Mouse (Mus musculus) lung, adult 2 months (tissue): ENCODE results near the gene Uroc1. TPM values are rescaled to one million over a fixed set of nuclear protein-coding genes. Genes with fewer than 3 reads are reported as not detected.

Experiments used
- DNase-seq: peaks from one replicate; pipeline ENCODE4 v3.0.0; 2022
- H3K4me1 ChIP-seq: fragments of 200-500 bp; 2 replicates; pipeline ENCODE4 v1.6.1; 2011; ENCODE audit warnings: low read length; ENCODE audit not compliant: control insufficient read depth, insufficient read depth
- H3K4me3 ChIP-seq: fragments of 200-500 bp; replicated peaks from 2 replicates; pipeline ENCODE3; 2011; ENCODE audit warnings: low read depth, mild to moderate bottlenecking, control low read depth, low read length; ENCODE audit errors: extremely low read depth
- CTCF ChIP-seq: fragments of 200-500 bp; IDR thresholded peaks from 2 replicates; pipeline ENCODE4 v1.5.1; 2011; ENCODE audit warnings: mild to moderate bottlenecking, low read length, control low read depth; ENCODE audit not compliant: insufficient read depth
- POLR2A ChIP-seq: fragments of 200-500 bp; IDR thresholded peaks from 2 replicates; pipeline ENCODE4 v1.6.1; 2011; ENCODE audit warnings: low read depth, mild to moderate bottlenecking, control low read depth, low read length, borderline replicate concordance; ENCODE audit errors: extremely low read depth
- WGBS: fragments of 180-500 bp; shearing (Covaris S2); methylation state at CpG from one replicate; pipeline ENCODE4 v1.1.7; 2018; 5-methylcytosine and 5-hydroxymethylcytosine counted together
- polyA plus RNA-seq: library from polyadenylated mRNA; depleted of rRNA; stranded (reverse); fragments of >200 nt; gene quantifications from 2 replicates; pipeline ENCODE4 v1.2.3, GENCODE M21; 2012

Uroc1 gene
- polyA plus RNA-seq, 1 experiment, result 0.12 TPM

- 48% methylated on average over 4 of the region's 4 CpGs for WGBS
- DNase-seq, result no peak
- no peak overlapping the region for H3K4me3 ChIP-seq
- no peaks in the 10 kb centered on the region for H3K4me1 ChIP-seq
- TF ChIP-seq CTCF, result no peak
- TF ChIP-seq POLR2A, result no peak
Measured at GRCm38 (mm10) chr6:90348500-90348899, 15.4 kb downstream of the Uroc1 start.

- TF ChIP-seq CTCF (no peak), POLR2A (no peak)
- no peak for DNase-seq
- Histone ChIP-seq H3K4me3 (no peak overlapping the region), H3K4me1 (no peaks in the 10 kb centered on the region)
- WGBS, result 71% methylated on average over 2 of the region's 2 CpGs
Measured at GRCm38 (mm10) chr6:90350011-90350410, 16.9 kb downstream of the Uroc1 start.

GRCm38 (mm10) chr6:90358142-90358541 is 25.1 kb downstream of the Uroc1 start:
- no peak overlapping the region for H3K4me3 ChIP-seq
- no peak for DNase-seq
- WGBS, result 55% methylated on average over 5 of the region's 5 CpGs
- peaks cover 2% of the 10 kb centered on the region; the same call in 1 of the 2 replicates for H3K4me1 ChIP-seq
- TF ChIP-seq CTCF (no peak), POLR2A (no peak)

GRCm38 (mm10) chr6:90359445-90359844 is 26.4 kb downstream of the Uroc1 start:
- peaks cover 2% of the 10 kb centered on the region; the same call in 1 of the 2 replicates for H3K4me1 ChIP-seq
- H3K4me3 ChIP-seq, result no peak overlapping the region
- WGBS, result 60% methylated on average over 2 of the region's 2 CpGs
- DNase-seq, result no peak
- TF ChIP-seq CTCF (no peak), POLR2A (no peak)

GRCm38 (mm10) chr6:90360024-90360781 is 27.1 kb downstream of the Uroc1 start:
- WGBS, result 25% methylated on average over 7 of the region's 7 CpGs
- DNase-seq, result peak; percentile 23
- Histone ChIP-seq H3K4me3 (no peak overlapping the region), H3K4me1 (peaks cover 2% of the 10 kb centered on the region; the same call in 1 of the 2 replicates)
- TF ChIP-seq POLR2A (no peak), CTCF (no peak)

GRCm38 (mm10) chr6:90360922-90361614 is 28.0 kb downstream of the Uroc1 start:
- WGBS, result 73% methylated on average over 6 of the region's 6 CpGs
- Histone ChIP-seq H3K4me3 (no peak overlapping the region), H3K4me1 (peaks cover 2% of the 10 kb centered on the region; the same call in 1 of the 2 replicates)
- DNase-seq, result no peak
- TF ChIP-seq CTCF, result no peak
- TF ChIP-seq POLR2A, result no peak

GRCm38 (mm10) chr6:90363301-90363700 is 30.2 kb downstream of the Uroc1 start:
- WGBS, result 81% methylated on average over 5 of the region's 5 CpGs
- Histone ChIP-seq H3K4me1 (peaks cover 2% of the 10 kb centered on the region; the same call in 1 of the 2 replicates), H3K4me3 (no peak overlapping the region)
- TF ChIP-seq POLR2A (no peak), CTCF (no peak)
- no peak for DNase-seq

- Histone ChIP-seq H3K4me1 (peaks cover 16% of the 10 kb centered on the region), H3K4me3 (peak within 1 kb of the TSS; percentile 65)
- TF ChIP-seq CTCF (no peak), POLR2A (peak; percentile 73; the same call in 1 of the 2 replicates)
- WGBS, result 6% methylated on average over 41 of the region's 41 CpGs
- DNase-seq, result peak; percentile 98
Measured at GRCm38 (mm10) chr6:90368976-90369724, 36.1 kb downstream of the Uroc1 start, which contains the start of gene Zxdc. Zxdc (plus strand) TSS chr6:90369492.

- DNase-seq, result peak; percentile 61
- under 1% methylated on average over 97 of the region's 98 CpGs for WGBS
- TF ChIP-seq CTCF (no peak), POLR2A (no peak)
- H3K4me3 ChIP-seq, result peak overlapping the region; percentile 65
- H3K4me1 ChIP-seq, result peaks cover 16% of the 10 kb centered on the region
Measured at GRCm38 (mm10) chr6:90369725-90370553, 36.9 kb downstream of the Uroc1 start.
